Mouse (Mus musculus) bone marrow macrophage, adult 2 months (primary cell): ENCODE measurements at regions not wholly inside any gene's neighbourhood (a gene's known extent, or its start where the extent isn't known, plus 50 kb on each side); places are given as distances from the start of the nearest gene placed in this dataset.

ENCODE experiments used
- CTCF ChIP-seq: IDR thresholded peaks from 2 replicates; pipeline ENCODE4 v1.5.1; 2012; ENCODE audit warnings: low read depth, mild to moderate bottlenecking, low read length, moderate library complexity
- POLR2A ChIP-seq: IDR thresholded peaks from 2 replicates; pipeline ENCODE4 v1.6.1; 2012; ENCODE audit warnings: mild to moderate bottlenecking, low read depth, low read length, borderline replicate concordance

DNA sequence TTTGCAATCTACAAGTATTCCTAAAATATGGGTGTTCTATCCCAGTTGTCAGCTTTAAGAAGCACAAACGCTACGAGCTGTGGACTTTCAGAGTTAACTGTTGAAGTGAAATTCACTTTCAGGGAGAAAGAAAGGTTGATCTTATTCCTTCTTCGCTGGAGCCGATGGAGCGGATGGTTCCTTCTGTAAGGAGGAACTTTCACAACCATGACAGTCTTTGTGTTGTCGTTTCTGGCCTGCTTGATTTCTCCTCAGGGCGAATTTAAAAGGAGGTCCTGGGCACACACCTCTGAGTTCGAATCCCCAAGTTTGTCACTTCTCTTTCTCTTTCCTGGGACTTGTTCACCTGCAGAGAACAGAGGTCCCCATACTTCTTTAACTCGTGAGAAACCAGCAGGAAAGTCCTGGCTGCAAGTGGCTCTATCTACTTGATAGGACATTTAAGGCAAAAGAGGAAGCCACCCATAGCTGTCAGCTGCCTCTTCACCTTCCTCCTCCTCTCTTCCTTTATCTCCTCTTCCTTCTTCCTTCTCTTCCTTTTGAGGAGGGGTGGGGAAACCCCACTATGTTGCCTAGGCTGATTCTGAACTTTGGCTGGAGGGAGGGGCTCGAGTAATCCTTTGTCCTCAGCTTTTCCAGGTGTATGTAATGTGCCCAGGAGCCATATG is 265.9 kb upstream of the Klf3 start:
- TF ChIP-seq CTCF, result no peak
- no peak for TF ChIP-seq POLR2A
